Mouse (Mus musculus) neutrophil, adult 5-6 weeks (primary cell): ENCODE data around the gene Vash2. TPM values are rescaled to one million over a fixed set of nuclear protein-coding genes. Genes with fewer than 3 reads are reported as not detected.

Experiments
- total RNA-seq: library from RNA; stranded (forward); fragments of 200-1000 nt; gene quantifications from 2 replicates; pipeline ENCODE4 v1.2.3, GENCODE M21; 2017

The Vash2 gene
- total RNA-seq, 1 experiment from 2014 or later = 0.23 TPM

Other genes with a start within 250 kb of the Vash2 start
- gene Rps6kc1, start 67.5 kb downstream of the Vash2 start, total RNA-seq = 11.5 and 16.9 TPM in 2 replicates
- 53.8 and 62.5 TPM in 2 replicates for gene Angel2, start 54.2 kb downstream of the Vash2 start, total RNA-seq
- gene Flvcr1, start 46.9 kb upstream of the Vash2 start, total RNA-seq = 48.7 and 55.7 TPM in 2 replicates
- gene Spata45, start 57.3 kb upstream of the Vash2 start, total RNA-seq = not detected in 2 replicates
- gene Tatdn3, start 83.6 kb upstream of the Vash2 start, total RNA-seq = 10.2 and 12.6 TPM in 2 replicates
- 0.93 and 1.4 TPM in 2 replicates for gene Nsl1, start 83.7 kb upstream of the Vash2 start, total RNA-seq
- gene Batf3, start 118.6 kb upstream of the Vash2 start, total RNA-seq = 1.7 and 3.1 TPM in 2 replicates
- 10.4 and 13.8 TPM in 2 replicates for gene Fam71a, start 185.5 kb upstream of the Vash2 start, total RNA-seq
- 120 and 181 TPM in 2 replicates for gene Atf3, start 238.7 kb upstream of the Vash2 start, total RNA-seq